Mouse (Mus musculus) midbrain, embryonic 11.5 days (tissue): ENCODE results near the gene Pcif1. TPM values are rescaled to one million over a fixed set of nuclear protein-coding genes. Genes with fewer than 3 reads are reported as not detected.

ENCODE experiments used
- ATAC-seq: fragments of 200-750 bp; cut with Nextera tagmentation; 2 replicates; pipeline ENCODE4 v1.8.0; 2017; ENCODE audit warnings: moderate TSS enrichment, moderate library complexity; ENCODE audit not compliant: low FRiP score
- DNase-seq: peaks from one replicate; pipeline ENCODE4 v3.0.0; 2015; ENCODE audit warnings: low spot score; ENCODE audit errors: missing footprints
- H3K27ac ChIP-seq: fragments of 300-500 bp; sonication (generic); 2 replicates; pipeline ENCODE4 v1.5.1; 2014; ENCODE audit warnings: low read depth, low read length
- H3K27me3 ChIP-seq: fragments of 300-500 bp; sonication (generic); 2 replicates; pipeline ENCODE4 v1.6.1; 2014; ENCODE audit warnings: mild to moderate bottlenecking, low read length, moderate library complexity, mixed read lengths; ENCODE audit not compliant: control insufficient read depth, insufficient read depth
- H3K36me3 ChIP-seq: fragments of 300-500 bp; sonication (generic); 2 replicates; pipeline ENCODE4 v1.6.1; 2014; ENCODE audit warnings: mild to moderate bottlenecking, low read length, moderate library complexity, mixed read lengths; ENCODE audit not compliant: control insufficient read depth, insufficient read depth
- H3K4me1 ChIP-seq: fragments of 300-500 bp; sonication (generic); 2 replicates; pipeline ENCODE4 v1.6.1; 2014; ENCODE audit warnings: low read length; ENCODE audit not compliant: control insufficient read depth, insufficient read depth
- H3K4me2 ChIP-seq: fragments of 300-500 bp; sonication (generic); 2 replicates; pipeline ENCODE4 v1.6.1; 2014; ENCODE audit warnings: mild to moderate bottlenecking, moderate library complexity
- H3K4me3 ChIP-seq: fragments of 300-500 bp; sonication (generic); 2 replicates; pipeline ENCODE4 v1.5.1; 2014; ENCODE audit warnings: low read depth, low read length
- H3K9ac ChIP-seq: fragments of 300-500 bp; sonication (generic); 2 replicates; pipeline ENCODE4 v1.6.1; 2014; ENCODE audit warnings: low read length
- H3K9me3 ChIP-seq: fragments of 300-500 bp; sonication (generic); 2 replicates; pipeline ENCODE4 v1.6.1; 2016; ENCODE audit warnings: low read length; ENCODE audit not compliant: control insufficient read depth
- WGBS: fragments of 180-500 bp; shearing (Covaris S2); extraction: QIAGEN DNeasy Blood & Tissue Kit; methylation state at CpG from one replicate; pipeline ENCODE4 v1.1.7; 2014; 5-methylcytosine and 5-hydroxymethylcytosine counted together
- polyA plus RNA-seq: library from polyadenylated mRNA; unstranded; fragments of >200 nt; fragmentation: Nextera tagmentation; extraction: Ambion mirVana; gene quantifications from 2 replicates; pipeline ENCODE4 v1.2.1, GENCODE M21; 2014

The Pcif1 gene
- polyA plus RNA-seq = 62.0 and 65.7 TPM in 2 replicates

DNA sequence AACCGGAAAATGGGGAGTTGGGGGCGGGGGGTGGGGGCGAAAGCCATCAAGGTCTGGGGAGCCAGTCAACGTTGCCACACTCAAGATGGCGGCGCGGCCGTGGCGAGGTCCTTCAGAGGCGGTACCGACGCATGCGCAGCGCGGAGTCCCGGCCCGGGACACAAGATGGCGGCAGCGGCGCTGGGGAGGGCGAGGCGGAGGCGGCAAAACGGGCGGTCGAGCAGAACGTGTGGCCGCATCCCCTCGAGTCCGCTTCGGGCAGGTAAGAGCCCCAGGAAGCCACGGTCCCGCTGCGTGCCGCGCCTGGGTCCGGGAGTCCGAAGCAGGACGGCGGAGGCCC is at the start of gene Pcif1:
Pcif1 (plus strand) TSS at position 77 of the 340 bp plus-strand sequence.
- no peaks in the 10 kb centered on the region for H3K27me3 ChIP-seq
- no peaks in the 10 kb centered on the region for H3K9me3 ChIP-seq
- under 1% methylated on average over 36 of the region's 40 CpGs for WGBS
- H3K27ac ChIP-seq = peak within 1 kb of the TSS; percentile 100
- ATAC-seq (peak; percentile 85), DNase-seq (peak; percentile 100)
- H3K4me2 ChIP-seq = peak within 1 kb of the TSS; percentile 95
- peaks cover 8% of the 10 kb centered on the region; the same call in 1 of the 2 replicates for H3K4me1 ChIP-seq
- peaks cover 4% of the 10 kb centered on the region; the same call in 1 of the 2 replicates for H3K36me3 ChIP-seq
- peak within 1 kb of the TSS; percentile 96 for H3K4me3 ChIP-seq
- peak within 1 kb of the TSS; percentile 100 for H3K9ac ChIP-seq

DNA sequence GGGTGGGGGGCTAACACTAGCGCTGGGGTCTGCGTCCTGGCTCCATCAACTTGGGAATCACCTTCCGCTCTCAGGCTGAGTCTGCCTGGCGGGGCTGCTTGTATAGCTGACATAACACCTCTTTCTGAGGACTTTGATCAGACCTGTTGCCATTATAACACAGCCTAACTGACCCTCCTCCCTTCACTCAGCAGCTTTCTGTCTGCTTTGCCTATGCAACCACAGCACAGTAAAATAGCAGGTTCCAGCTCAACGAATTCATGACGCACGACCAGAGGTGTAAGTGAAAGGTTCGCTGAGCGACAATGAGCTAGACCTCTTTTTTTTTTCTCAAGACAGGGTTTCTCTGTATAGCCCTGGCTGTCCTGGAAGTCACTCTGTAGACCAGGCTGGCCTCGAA is 48.1 kb upstream of the Pcif1 start:
- H3K4me2 ChIP-seq = no peak overlapping the region
- 92% methylated on average over 10 of the region's 10 CpGs for WGBS
- no peaks in the 10 kb centered on the region for H3K27me3 ChIP-seq
- DNase-seq = no peak
- H3K36me3 ChIP-seq = peaks cover 7% of the 10 kb centered on the region; the same call in 1 of the 2 replicates
- no peak overlapping the region for H3K9ac ChIP-seq
- H3K27ac ChIP-seq = no peak overlapping the region
- ATAC-seq = no peak
- H3K9me3 ChIP-seq = no peaks in the 10 kb centered on the region
- H3K4me3 ChIP-seq = no peak overlapping the region
- H3K4me1 ChIP-seq = peaks cover 18% of the 10 kb centered on the region

DNA sequence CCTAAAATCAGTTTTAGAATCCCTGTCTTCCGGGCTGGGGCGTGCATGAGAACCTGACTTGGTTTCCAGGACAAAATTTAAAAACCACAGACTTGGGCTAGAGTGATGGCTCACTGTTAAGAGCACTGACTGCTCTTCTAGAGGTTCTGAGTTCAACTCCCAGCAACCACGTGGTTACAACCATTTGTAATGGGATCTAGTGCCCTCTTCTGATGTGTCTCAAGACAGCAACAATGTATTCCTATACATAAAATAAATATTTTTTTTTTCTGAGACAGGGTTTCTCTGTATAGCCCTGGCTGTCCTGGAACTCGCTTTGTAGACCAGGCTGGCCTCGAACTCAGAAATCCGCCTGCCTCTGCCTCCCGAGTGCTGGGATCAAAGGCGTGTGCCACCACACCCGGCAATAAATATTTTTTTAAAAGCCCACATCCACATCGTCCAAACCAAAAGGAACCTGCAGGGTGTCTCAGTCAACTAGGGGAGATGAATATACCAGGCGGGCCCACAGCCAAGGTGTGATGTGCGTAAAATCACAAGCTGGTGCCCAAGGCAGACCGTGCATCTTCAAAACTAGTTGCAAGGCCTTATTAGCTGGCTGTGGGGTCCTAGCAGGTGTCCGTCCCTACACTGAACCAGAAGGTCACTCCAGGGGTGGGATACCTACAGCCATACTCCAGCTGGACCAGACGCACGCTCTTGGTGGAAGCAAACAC is 46.9 kb upstream of the Pcif1 start:
- Histone ChIP-seq H3K4me1 (peaks cover 18% of the 10 kb centered on the region), H3K4me3 (peak overlapping the region; percentile 65), H3K4me2 (peak overlapping the region; percentile 100), H3K36me3 (peaks cover 6% of the 10 kb centered on the region; the same call in 1 of the 2 replicates), H3K9ac (peak overlapping the region; percentile 78), H3K9me3 (no peaks in the 10 kb centered on the region), H3K27ac (no peak overlapping the region; the same call in 1 of the 2 replicates), H3K27me3 (no peaks in the 10 kb centered on the region)
- DNase-seq (peak; percentile 86), ATAC-seq (no peak; the same call in 1 of the 2 replicates)
- WGBS = 66% methylated on average over 16 of the region's 16 CpGs

DNA sequence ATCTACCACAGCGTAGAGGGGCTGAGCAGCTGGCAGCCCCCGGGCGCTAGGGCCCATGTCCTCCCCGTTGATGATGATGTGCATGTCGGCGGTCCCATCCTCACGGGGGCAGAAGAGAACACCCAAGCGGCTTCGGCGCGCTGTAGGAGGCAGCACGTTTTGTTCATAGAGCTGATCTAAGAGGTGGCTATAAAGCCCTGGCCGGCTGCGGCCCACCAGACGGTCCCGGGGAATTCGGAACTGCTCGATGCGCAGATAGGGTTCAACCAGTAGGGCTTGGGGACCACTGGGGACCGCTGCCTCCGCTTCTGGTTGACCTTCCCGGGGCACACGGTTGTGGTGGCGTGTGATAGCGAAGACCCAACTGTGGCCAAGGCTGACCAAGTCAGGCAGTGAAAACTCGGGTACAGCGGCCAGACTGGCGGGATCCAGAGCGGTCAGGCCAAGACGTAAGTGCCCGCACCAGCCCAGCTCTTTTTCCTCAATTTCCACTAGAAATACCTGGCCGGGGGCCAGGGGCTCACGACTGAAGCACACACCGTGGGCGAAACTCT is 46.3 kb upstream of the Pcif1 start, which contains the start of gene Ctsa:
Ctsa (plus strand) TSS at position 126 of the 554 bp plus-strand sequence.
- H3K4me1 ChIP-seq = peaks cover 18% of the 10 kb centered on the region
- H3K9ac ChIP-seq = peak within 1 kb of the TSS; percentile 78
- peak; percentile 69 for ATAC-seq
- no peaks in the 10 kb centered on the region for H3K36me3 ChIP-seq
- DNase-seq = peak; percentile 94
- H3K27me3 ChIP-seq = no peaks in the 10 kb centered on the region
- WGBS = 1% methylated on average over 35 of the region's 35 CpGs
- H3K4me2 ChIP-seq = peak within 1 kb of the TSS; percentile 100
- peak within 1 kb of the TSS; percentile 7; the same call in 1 of the 2 replicates for H3K27ac ChIP-seq
- H3K9me3 ChIP-seq = no peaks in the 10 kb centered on the region
- H3K4me3 ChIP-seq = peak within 1 kb of the TSS; percentile 65

DNA sequence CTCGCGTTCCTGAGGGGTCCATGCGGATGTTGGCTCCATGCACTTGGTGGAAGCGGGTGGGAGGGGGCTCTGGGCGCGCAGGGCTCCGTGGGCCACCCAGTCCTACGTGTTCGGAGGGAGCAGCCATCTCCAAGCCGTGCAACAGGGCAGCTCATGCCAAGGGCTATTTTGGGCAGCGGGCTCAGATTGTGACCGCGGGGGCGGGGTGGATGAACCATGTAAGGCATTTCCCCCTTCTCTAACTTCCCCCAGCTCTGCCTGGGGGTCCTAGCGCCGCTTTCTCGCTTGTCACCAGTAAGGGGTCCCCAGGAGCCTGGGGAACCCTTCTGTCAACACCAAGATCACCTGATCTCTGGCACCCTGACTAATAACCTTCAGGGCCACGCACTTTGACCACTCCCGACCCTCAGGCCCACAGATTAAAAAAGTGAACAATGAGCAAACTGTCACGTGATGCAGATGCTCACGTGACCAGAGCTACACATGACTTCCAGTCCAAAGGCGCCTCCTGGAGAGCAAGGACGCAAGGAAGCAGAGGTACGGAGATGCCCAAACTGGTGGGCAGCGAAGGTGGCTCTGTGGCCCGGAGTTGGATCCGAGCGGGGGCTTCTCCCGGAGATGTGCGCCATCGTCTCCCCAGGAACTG is 45.7 kb upstream of the Pcif1 start, which contains the start of gene Neurl2:
Neurl2 (minus strand) TSS at position 143 of the 646 bp plus-strand sequence.
- no peaks in the 10 kb centered on the region for H3K9me3 ChIP-seq
- H3K36me3 ChIP-seq = no peaks in the 10 kb centered on the region
- peak within 1 kb of the TSS; percentile 7; the same call in 1 of the 2 replicates for H3K27ac ChIP-seq
- no peaks in the 10 kb centered on the region for H3K27me3 ChIP-seq
- WGBS = under 1% methylated on average over 31 of the region's 31 CpGs
- peak within 1 kb of the TSS; percentile 78 for H3K9ac ChIP-seq
- H3K4me1 ChIP-seq = peaks cover 18% of the 10 kb centered on the region
- H3K4me2 ChIP-seq = peak within 1 kb of the TSS; percentile 100
- peak; percentile 73 for ATAC-seq
- peak within 1 kb of the TSS; percentile 65 for H3K4me3 ChIP-seq
- peak; percentile 99 for DNase-seq

DNA sequence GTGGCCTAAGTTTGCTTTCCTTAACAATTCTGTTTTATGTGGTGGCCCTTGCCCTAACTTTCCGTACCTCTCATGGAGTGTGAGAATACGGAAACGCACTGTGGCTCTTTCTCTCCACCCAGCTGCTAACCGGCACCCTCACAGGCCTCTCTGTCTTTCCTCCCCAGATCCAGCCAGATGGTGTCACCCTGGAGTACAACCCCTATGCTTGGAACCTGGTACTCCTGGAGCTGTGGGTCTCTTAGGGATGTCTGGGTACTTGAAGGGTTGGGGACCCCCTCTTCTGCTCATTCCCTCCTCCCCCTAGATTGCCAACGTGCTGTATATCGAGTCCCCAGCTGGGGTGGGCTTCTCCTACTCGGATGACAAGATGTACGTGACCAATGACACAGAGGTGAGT is 44.6 kb upstream of the Pcif1 start:
- WGBS = 44% methylated on average over 8 of the region's 8 CpGs
- H3K27me3 ChIP-seq = no peaks in the 10 kb centered on the region
- no peak for DNase-seq
- H3K4me2 ChIP-seq = peak overlapping the region; percentile 100
- peak overlapping the region; percentile 78; the same call in 1 of the 2 replicates for H3K9ac ChIP-seq
- H3K36me3 ChIP-seq = peaks cover 2% of the 10 kb centered on the region; the same call in 1 of the 2 replicates
- no peak for ATAC-seq
- H3K4me1 ChIP-seq = peaks cover 18% of the 10 kb centered on the region
- H3K9me3 ChIP-seq = no peaks in the 10 kb centered on the region
- H3K27ac ChIP-seq = no peak overlapping the region
- H3K4me3 ChIP-seq = peak overlapping the region; percentile 65

DNA sequence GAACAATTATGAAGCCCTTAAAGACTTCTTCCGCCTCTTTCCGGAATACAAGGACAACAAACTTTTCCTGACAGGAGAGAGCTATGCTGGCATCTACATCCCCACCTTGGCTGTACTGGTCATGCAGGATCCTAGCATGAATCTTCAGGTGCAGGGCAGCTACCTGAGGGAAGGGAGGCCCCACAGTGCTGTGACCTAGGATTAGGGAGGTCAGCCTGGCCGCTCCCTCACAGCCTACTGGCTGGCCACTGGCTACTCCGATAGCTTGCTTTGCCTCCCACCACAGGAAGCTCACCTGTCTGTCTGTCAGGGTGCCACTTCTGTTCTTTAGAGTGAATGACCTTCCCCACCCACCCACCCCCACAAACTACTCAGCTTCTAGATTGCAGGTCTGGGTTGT is 43.9 kb upstream of the Pcif1 start:
- peaks cover 4% of the 10 kb centered on the region; the same call in 1 of the 2 replicates for H3K36me3 ChIP-seq
- no peak overlapping the region for H3K4me2 ChIP-seq
- no peaks in the 10 kb centered on the region for H3K27me3 ChIP-seq
- WGBS = 96% methylated on average over 4 of the region's 4 CpGs
- DNase-seq = no peak
- H3K9ac ChIP-seq = no peak overlapping the region
- H3K9me3 ChIP-seq = no peaks in the 10 kb centered on the region
- ATAC-seq = no peak
- H3K27ac ChIP-seq = no peak overlapping the region
- H3K4me3 ChIP-seq = no peak overlapping the region
- H3K4me1 ChIP-seq = peaks cover 18% of the 10 kb centered on the region

DNA sequence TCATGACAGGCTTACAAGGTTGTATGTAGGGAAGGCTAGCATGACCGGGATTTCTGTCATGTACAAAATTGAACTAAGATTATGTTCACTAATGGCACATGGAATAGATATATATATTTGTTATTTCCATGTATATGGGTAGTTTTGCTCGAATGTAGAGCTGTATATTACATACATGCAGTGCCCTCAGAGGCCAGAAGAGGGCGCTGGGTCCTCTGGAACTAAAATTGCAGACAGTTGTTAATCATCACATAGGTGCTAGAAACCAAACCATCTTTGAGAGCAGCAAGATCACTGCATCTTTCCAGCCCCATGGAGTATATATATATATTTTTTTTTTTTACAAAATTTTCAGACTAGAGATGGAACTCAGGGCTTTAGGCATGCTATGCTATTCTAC is 33.3 kb upstream of the Pcif1 start:
- no peaks in the 10 kb centered on the region for H3K27me3 ChIP-seq
- H3K4me2 ChIP-seq = no peak overlapping the region
- no peaks in the 10 kb centered on the region for H3K36me3 ChIP-seq
- no peak overlapping the region for H3K27ac ChIP-seq
- no peak overlapping the region for H3K9ac ChIP-seq
- H3K4me1 ChIP-seq = no peaks in the 10 kb centered on the region
- no peak overlapping the region for H3K4me3 ChIP-seq
- no peaks in the 10 kb centered on the region for H3K9me3 ChIP-seq
- DNase-seq (peak; percentile 91), ATAC-seq (no peak)
- WGBS = 59% methylated on average over 3 of the region's 3 CpGs
